Mouse (Mus musculus) frontal cortex, adult 2 months (tissue): ENCODE results near the gene Idh2. TPM values are rescaled to one million over a fixed set of nuclear protein-coding genes. Genes with fewer than 3 reads are reported as not detected.
A peak's percentile ranks its signal among the peaks of the same experiment; 100 is the strongest.

Experiments used
- DNase-seq, 2 experiments: peaks; one replicate each; pipeline ENCODE4 v3.0.0; 2022; ENCODE audit warnings: low spot score in 1 of 2; ENCODE audit errors: extremely low spot score in 1 of 2
- polyA plus RNA-seq: library from polyadenylated mRNA; depleted of rRNA; stranded (reverse); fragments of >200 nt; gene quantifications from 2 replicates; pipeline ENCODE4 v1.2.3, GENCODE M21; 2012

Gene Idh2
- polyA plus RNA-seq, 1 experiment, result 107 TPM

DNA sequence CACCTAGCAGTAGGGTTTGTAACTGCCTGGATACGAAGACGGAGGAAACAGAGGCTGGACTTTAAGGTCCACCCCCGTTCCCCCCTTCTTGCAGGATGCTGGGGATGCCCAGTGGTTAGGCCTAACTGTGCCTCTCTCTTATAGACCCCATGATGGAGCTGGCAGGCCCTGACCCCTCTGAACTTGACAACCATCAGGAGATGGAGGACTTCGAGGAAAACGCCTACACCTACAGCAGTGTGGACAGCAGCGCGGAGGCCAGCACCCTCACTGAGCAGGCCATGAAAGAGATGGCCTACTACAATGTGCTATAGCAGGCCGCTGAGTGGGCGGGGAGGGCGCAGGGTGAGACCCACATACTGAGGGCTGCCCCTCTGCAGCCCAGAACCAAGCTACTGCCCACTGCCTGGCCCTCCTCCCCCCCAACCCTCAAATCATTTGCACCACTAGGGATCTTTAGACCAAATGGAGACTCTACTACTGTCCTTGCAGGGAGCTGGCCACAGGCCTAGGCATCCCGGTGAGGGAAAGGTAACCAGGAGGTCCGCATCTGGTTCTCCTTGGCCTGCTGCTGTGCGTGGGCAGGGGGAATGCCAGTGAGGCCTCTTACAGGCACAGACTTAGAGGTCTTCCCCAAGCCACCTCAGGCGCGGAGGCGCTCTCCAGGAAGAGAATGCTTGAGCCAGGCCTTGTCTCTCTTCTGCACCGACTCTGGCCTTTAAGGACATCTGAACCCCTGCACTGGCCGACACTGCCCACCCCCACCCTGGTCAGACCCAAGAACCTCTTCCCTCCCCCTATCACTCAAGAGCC lies 24.8 kb downstream of the Idh2 start:
- DNase-seq, result no peak

DNA sequence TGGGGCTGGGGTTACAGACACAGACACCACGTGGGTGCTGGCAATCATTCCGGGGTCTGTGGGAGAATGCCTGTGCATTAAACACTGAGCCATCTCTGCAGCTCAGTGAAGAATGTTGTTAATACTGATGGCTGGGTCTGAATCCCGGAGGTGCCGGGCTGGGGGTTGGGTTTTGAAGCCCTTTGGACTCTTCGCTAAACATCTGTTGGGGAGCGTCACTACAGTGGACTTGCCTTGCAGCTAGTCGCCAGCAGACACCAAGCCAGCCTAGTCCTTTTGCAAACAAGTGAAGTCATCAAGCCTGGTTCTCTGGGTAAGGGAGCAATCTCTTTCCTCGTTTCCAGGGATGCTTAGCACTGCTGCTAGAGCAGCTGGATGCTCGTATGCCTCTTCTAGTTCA lies 27.0 kb downstream of the Idh2 start:
- DNase-seq, result no peak

DNA sequence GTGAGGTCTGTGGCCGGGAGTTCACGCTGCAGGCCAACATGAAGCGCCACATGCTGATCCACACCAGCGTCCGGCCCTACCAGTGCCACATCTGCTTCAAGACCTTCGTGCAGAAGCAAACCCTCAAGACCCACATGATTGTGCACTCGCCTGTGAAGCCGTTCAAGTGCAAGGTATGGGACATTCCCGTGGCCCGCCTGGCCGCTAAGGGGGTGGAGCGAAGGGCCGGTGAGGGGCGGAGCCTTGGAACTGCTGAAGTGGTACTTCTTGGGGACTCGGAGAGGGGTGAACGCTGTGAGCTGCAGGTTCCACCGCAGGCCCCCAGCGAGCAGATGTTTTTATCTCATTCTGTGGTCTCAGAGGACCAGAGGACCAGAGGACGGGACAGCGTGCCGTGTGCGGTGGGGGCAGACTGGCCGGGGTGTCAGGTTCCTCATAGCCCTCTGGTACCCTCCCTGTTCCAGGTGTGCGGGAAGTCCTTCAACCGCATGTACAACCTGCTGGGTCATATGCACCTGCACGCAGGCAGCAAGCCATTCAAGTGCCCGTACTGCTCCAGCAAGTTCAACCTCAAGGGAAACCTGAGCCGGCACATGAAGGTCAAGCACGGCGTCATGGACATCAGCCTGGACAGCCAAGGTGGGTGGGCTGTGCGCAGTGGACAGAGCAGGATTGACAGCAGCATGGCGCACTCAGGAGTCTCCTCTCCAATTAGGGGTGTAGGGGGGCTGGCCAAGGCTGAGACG lies 29.0 kb downstream of the Idh2 start:
- no peak for DNase-seq

DNA sequence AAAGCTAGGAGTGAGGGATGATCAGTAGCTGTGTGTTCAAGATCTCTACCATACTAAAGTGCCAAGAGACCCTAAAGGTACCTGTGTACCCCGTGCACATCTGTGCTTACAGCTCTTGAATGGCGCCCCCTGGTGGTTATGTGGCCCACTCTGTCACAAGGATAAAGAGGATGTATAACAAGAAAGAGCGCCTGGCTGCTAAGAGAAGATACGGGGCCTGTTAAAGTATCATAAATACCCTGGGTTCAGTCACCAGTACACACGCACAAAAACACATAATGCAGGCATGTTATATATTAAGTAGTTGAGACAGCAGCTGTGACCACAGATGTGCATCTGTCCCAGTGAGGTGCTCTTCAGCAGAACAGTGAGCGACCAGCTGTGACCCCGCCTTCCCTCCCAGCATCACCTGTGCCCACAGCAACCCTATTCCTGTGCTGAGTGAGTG lies 30.7 kb downstream of the Idh2 start:
- peak in 1 of 2 experiments; percentile 61 for DNase-seq

DNA sequence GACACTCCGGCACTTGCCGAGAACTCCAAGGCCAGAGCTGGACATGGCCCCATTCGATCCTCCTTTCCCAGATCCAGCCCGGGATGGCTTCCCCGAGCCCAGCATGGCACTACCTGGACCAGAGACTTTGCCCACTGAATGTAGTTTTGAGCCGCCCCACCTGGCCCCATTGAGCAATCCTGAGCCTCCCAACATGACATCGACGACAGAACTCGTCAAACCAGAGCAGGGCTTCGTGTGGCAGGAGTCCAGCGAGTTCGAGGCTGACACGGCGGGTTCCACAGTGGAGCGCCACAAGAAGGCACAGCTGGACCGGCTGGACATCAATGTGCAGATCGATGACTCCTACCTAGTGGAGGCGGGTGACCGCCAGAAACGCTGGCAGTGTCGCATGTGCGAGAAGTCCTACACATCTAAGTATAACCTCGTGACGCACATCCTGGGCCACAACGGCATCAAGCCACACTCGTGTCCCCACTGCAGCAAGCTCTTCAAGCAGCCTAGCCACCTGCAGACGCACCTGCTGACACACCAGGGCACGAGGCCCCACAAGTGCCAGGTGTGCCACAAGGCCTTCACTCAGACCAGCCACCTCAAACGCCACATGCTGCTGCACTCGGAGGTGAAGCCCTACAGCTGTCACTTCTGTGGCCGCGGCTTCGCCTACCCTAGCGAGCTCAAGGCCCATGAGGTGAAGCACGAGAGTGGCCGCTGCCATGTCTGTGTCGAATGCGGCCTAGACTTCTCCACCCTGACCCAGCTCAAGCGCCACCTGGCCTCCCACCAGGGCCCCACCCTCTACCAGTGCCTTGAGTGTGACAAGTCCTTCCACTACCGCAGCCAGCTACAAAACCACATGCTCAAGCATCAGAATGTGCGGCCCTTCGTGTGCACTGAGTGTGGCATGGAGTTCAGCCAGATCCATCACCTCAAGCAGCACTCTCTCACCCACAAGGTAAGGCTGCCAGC lies 33.3 kb downstream of the Idh2 start:
- DNase-seq, result no peak

DNA sequence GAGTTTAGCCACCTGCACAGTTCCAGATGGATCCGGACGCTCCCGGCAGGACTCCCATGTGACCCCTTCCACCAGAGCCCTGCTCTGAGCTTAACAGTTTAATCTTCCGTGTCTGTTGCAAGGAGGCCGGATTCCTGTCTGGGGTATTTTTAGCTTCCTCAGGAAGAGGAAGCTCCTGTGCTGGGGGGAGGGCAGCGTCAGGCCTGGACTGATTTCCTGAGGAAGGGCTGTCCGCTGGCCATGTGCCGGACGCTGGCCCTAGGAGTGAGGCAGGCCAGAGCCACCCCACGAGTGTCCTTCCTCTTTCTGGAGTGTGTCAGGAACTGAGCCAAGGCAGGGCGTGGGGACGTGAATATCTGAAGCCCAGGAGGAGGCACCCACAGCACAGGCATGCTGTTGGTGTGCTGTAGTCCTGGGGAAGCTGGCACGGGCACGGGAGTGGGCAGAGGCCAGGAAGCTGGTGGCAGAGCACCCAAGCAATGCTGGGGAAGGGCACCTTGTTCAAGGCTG lies 36.3 kb downstream of the Idh2 start:
- peak; percentile 60 to 61 for DNase-seq

DNA sequence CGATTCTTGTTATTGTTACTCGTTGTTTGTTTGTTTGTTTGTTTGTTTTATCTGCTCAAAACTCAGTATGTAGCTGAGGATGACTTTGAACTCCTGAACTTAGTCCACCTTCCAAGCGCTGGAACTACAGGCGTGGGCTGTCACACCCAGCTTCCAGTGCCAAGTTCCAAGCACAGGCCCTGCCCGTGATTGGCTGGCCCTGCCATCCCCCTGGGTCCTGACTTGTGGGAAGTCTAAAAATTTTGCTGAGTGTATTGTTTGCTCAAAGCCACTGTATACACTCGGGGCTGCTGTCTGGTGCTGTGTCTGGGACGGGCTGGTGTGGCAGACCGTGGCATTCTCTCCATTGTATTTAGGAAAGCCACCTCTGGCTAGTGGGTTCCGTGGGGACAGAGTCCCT lies 37.4 kb downstream of the Idh2 start:
- no peak for DNase-seq

DNA sequence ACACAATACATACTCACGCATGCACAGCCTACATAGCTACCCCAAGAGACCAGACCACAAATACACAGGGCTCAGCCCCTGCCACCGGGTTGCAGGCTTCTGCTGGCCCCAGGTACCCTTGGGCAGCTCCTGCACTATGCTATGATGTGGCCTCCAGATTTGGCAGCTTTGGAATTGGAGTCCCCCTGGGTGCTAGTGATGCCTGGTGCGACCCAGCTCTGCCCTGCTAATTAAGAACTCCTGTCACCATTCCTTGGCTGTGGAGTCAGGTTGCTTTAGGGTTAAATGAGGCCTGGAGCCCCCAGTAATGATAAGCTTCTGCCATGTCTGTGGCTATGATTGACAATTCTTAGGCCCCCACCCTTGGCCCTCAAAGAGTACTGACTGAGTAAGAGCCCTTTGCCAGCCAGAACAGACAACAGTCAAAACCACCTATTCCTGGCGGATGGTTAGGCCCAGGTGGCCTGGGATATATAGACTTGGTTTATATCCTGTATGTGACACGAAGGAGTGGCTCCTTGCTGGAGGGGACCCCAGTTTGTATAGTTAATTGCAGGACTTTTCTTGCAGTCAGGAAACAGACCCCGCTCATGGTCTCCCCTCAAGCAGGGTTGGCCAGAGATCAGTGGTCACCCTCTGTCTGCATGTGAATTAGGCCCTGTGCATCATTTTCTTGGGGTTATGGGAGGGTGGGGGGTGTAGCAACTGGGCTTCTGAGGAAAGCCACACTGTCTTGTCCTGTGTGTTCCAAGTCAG lies 38.1 kb downstream of the Idh2 start:
- no peak for DNase-seq

DNA sequence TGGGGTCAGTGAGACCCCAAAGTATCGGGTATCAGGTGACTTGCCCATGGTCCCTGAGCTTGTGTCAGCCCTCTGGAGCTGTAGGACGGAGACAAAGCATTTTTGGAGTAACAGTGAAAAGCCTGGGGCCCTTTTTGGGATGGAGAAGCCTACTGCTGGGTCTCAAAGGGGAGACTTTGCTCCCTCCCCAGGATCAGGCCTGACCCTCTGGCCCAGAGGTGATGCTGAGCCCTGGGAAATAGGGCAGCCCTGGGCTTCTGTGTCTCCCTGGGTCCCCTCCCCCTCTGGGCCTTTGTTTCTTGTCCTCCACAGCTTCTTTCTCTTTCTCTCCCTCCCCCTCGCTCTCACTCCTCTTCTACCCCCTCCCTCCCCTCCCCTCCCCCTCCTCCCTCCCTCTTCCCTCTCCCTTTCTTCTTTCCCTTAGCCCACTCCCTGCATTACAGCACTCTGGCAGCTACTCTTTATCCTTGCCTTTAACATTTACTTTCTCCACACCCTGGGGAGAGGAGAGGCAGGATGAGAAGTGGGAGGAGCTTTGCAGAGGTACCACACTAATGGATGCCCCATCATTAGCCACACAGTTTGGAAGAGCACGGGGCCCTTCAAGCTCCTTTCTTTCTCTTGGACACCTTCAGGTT lies 39.1 kb downstream of the Idh2 start:
- DNase-seq, result no peak

DNA sequence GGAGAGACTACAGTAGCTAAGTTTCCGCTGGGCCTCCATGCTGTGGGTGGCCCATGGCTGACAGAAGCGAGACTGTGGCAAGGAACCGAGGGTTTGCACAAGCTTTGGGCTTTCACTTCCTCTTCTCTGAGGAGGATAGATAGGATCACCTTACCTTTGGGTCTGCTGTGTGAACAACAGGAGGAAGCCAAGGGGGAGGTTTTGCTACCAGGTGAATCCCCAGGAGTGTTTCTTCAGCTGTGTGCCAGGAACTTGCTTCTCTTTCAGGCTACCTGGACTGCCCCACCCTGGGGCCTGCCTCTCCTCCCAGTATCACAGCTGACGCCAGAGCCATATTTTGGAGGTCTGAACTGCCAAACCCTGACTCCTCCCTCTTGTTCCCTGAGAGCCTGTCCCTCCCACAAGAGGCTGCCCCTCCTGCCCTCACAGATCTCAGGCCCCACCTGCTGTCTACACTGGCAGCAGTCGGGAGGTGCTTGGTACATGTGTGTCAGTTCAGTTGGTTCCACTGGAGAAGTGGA lies 40.2 kb downstream of the Idh2 start:
- DNase-seq, result no peak

DNA sequence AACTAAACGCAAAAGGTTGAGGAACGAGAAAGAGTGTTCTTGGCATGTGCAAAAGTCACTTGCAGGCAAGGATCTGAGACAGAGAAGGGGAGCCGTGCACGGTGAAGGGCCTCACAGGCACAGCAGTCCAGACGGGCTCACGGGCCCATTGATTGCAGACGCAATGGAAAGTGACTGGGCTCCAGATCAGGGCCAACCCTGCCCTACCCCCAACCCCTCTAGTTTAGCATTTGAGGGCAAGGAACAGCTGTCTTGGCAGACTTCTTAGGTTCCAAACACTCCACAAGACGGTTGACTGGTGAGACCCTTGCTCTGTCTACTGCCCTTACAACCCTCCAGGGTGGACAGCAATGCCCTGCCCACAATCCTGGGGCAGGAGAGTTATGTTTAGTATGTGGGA lies 41.7 kb downstream of the Idh2 start:
- no peak for DNase-seq

DNA sequence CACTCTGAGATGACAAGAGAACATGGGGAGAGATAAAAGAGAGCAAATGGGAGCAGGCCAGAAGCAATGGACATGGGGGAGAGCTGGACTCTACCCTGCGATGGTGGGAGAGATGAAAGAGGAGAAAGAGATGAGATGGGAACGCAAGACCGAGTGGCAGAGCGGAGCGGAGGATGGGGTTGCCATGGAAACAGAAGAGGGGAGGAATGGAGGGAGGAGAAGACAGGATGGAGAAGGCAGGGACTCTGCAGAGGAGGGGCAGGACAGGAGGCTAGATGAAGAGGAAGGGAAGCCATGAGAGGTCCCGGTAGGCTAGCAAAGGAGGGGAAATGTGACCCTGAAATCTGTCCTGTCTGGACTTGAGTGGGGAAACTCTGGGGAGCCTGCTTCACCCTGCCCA lies 42.9 kb downstream of the Idh2 start:
- peak in 1 of 2 experiments; percentile 75 for DNase-seq

DNA sequence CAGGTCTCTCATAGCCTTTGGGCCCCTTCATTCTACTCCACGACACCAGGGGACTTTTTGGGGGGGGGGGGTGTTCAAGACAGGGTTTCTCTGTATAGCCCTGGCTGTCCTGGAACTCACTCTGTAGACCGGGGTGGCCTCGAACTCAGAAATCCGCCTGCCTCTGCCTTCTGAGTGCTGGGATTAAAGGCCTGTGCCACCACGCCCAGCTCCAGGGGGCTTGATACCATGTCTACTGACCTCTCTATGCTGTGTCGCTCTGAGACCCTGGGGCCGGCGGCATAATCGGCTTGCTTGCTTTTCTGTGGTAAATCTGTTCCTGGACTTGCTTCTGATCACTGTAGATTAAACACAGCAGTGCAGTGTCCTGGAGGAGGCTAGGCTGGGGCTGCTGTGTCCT lies 44.0 kb downstream of the Idh2 start:
- no peak for DNase-seq

DNA sequence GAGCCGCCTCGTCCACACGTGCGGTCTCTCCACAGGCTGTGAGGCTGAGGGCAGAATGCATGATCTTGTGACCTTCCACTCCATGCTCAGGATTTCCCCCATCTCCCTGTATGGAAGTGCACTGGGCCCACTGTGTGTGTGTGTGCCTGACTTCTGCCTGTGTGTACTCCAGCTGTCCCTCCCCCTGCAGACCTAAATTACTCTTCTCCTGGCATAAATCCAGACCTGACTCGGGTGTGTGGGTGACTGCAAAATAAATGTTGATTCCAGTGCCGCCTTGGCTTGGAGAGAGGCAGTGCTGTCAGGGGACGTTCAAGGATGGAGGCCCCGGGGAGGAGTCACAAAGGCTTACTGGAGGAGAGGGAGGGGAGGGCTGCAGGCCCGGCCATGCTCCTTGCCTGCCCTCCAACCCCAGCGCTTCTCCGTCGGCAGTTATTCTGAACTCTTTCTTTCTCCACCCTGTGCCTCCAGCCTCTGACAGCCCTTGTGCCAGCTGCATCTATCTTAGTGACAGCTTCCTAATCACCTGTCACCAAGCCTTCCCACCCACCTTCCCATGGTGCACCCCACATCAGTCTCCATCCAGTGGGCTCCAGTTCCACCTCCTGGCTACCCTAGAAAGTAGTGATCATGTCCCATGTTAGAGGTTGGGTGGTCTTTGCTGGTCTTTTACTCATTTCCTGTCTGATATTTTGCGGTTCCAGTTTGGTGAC lies 45.4 kb downstream of the Idh2 start:
- peak; percentile 67 to 83 for DNase-seq

DNA sequence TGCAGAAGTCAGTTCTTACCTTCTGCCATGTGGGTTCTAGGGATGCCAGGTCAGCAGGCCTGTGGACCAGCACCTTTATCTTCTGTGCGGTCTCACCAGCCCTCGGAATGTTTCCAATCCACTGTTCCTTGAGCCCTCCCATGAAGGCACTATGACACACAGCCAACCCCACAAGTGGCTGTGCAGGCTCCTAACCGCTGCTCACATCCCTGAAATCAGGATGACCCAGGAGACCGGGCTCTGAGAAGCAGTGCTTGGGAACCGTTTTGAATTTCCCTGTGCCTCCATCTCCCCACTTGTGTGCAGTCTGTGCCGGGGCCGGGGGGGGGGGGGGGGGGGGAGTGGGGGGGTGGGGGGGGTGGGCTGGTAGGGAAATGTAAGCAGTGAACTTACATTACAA lies 46.9 kb downstream of the Idh2 start:
- no peak for DNase-seq

DNA sequence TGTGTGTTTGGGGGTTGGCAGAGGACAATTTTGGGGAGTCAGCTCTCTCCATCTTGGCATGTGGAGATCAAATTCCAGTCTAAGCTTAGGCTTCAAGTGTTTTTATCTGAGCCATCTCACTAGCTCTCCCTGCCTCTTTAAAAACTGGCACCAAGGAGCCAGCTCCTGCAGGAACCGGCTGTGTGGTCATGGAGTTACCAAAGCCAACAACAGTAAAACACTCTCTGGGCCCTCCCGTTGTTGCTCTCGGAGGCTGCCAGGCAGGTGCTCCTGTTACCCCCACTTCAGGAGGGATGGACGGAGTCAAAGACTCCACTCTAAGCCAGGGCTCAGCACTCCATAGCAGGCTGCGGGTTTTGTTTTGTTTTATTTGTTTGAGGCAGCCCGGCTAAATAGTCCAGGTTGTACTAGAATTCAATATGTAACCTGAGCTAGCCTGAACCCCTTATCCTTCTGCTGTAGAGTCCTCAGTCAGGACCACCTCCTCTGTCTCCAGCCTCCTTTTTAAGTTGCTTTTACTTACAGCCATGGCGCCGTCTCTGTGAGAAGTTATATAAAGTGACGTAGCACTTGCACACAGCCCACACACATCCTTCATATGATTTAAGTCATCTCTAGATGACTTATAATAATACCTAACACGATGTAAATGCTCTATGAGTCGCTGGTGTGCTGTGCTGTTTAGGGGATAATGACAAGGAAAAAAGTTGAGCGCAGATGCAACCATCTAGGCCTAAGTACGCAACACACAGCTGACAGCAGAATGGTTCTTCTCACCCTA lies 48.3 kb downstream of the Idh2 start:
- DNase-seq, result no peak

DNA sequence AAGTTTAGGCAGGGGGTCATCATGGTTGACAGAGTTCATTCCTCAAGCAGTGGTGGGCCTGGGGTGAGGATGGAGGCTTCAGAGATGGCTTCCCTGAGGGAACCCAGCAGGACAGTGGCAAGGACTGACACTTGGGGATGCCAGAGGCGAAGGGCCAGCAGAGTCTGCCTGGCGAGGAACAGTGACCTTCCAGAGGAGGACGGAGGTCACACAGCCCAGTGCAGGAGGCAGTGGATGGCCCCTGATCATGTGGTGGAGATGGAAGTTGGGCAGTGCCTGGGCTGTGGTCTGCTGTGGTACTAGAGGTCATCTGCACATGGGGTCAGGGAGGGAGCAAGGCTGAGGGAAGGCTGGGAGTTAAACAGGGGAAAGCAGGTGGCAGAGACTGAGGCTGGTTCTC lies 49.9 kb downstream of the Idh2 start:
- DNase-seq, result no peak
